Mouse (Mus musculus) adrenal gland, adult 18-20 months (tissue): ENCODE data around the gene Ensa. TPM values are rescaled to one million over a fixed set of nuclear protein-coding genes. Genes with fewer than 3 reads are reported as not detected.
"Not testable (repeated sequence)": the region's sequence is repeated elsewhere in the genome, so short reads cannot be mapped to it uniquely, and the experiment has no call there.

Experiments
- DNase-seq, 2 experiments: peaks; one replicate each; pipeline ENCODE4 v3.0.0; 2021 to 2022; ENCODE audit warnings: low spot score in 2 of 2
- total RNA-seq, 2 experiments: library from RNA; stranded (reverse); gene quantifications; 1 replicate in 1 of 2; 2 replicates in 1 of 2; pipeline ENCODE4 v1.2.3; 2021

Ensa gene
- total RNA-seq, 2 experiments from 2014 or later = 92.9 to 105 TPM

DNA sequence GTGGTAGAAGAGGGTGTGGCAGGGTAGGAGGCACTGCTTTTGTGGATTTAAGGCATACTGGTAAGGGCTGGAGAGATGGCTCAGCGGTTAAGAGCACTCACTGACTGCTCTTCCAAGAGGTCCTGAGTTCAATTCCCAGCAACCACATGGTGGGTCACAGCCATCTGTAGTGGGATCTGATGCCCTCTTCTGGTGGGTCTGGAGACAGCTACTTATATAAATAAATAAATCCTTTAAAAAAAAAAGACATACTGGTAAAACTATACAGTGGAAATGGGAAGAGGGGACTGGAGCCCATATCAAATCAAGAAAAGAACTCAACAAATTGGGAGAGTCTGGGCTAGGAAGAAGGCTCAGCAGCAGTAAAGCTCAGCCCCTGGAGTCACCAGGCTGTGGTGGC lies 14.9 kb downstream of the Ensa start:
- DNase-seq = no peak

DNA sequence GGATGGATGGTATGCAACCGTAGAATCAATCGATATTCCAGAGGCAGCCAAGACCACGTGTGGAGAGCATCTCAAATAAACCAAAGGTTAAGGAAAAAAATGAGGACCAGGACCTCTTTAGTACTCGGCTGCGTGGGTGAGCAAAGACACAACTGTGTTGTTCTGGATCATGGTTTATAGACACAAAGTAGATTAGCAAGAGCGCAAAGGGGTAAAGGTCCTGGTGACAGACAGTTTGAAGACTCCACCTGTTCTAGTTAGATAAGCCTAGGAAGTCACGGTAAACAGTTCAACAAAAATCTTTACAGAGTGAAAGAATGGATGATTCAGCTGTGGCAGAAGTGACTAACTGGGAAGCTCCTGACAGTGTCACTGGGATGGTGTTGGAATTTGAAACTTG lies 18.3 kb downstream of the Ensa start:
- DNase-seq = no peak

DNA sequence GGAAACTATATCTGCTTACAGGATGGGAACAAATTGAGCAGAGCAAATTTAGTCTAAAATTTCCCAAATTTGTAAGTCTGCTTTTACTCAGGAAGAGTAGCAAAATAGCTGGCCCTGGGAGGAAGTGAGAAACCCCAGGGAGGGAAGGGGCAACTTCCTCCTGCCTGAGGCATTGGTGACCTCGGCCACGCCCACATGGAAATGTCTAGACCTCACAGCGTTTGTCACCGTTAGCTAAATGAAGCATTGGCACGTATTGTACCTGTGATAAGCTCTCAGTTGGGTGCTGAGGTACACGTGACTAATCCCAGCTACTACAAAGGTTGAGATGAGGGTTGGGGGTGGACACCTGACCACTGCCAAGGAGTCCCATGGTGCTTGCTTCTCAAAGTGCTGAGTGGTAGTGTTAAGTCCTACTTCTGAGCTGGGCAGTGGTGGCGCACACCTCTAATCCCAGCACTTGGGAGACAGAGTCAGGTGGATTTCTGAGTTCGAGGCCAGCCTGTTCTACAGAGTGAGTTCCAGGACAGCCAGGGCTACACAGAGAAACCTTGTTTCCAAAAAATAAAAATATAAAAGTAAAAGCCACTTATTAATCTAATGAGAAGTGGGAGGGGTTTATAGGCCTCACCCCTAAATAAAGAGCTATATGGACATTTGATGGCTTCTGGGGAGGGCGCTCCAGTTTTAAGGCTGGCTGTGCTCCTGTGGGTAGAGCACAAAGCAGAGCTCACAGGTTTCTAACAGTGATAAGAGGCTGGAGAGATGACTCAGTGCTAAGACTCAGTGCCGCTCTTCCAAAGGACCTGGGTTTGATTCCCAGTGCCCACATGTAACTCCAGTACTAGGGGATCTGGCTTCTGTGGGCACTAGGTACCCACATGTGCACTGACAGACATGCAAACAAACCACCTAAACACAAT lies 20.8 kb downstream of the Ensa start:
- DNase-seq = no peak

DNA sequence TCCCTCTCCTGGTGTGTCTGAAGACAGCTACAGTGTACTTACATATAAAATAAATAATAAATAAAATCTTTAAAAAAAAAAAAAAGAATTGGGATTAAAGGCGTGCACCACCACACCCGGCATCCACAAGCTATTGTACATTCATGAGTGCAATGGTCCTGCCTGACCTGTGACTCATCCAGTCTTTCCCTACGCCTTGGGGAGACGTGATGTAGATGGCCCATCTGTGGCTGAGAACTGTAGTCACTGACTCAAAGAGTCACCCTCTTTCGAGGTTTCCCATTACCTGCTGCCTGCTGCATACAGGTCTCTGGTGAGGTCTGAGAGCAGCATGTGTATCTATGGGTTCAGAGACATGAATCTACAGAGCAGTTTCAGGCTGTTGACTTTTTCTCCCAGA lies 23.2 kb downstream of the Ensa start:
- DNase-seq = no peak

- no peak for DNase-seq
Observed at GRCm38 (mm10) chr3:95650276-95651032, 25.7 kb downstream of the Ensa start.

DNA sequence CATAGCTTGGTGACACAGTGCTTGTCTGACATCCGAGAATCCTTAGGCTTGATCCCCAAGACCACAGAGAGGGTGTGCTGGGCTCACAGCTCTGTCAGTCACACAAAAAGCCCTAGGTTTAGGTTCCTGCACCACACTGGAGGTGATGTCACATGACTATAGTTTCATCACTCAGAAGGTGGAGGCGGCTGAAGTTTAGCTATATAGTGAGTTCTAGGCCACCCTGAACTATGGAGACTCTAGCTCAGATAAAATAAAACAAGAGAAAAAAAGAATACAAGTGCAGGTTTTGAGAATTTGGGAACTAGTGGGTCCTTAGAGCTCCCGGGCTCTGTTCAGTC lies 26.2 kb downstream of the Ensa start:
- no peak for DNase-seq

- DNase-seq = no peak
Observed at GRCm38 (mm10) chr3:95651391-95652203, 26.8 kb downstream of the Ensa start.

- no peak for DNase-seq
Observed at GRCm38 (mm10) chr3:95652204-95652811, 27.5 kb downstream of the Ensa start.

GRCm38 (mm10) chr3:95652871-95653270 lies 28.1 kb downstream of the Ensa start:
- DNase-seq = no peak

DNA sequence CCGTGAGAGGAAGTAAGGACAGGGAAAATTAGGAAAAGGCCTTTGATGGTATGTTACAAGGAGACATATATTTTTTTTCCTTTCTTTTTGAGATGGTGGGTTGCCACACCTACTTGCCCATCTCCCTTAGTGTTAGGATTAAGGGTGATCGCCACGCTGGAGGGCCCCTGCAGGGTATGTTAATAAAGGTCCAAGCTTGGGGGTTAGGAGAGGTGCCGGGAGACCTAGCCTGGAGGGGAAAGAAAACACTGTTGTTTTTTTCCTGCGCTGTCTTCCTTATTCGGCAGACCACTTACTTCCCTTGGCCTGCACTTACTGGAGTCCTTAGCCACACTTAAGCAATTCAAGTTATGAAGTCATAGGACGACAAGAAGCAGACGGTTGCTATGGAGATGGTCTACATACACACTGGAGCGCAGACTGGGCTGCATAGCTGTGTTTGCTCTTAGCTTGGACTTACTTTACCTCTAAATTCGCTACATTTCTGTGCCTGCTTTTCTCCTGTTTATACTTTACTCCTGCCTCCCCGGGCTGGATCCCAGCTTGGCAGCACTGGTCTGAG lies 28.8 kb downstream of the Ensa start:
- no peak for DNase-seq

DNA sequence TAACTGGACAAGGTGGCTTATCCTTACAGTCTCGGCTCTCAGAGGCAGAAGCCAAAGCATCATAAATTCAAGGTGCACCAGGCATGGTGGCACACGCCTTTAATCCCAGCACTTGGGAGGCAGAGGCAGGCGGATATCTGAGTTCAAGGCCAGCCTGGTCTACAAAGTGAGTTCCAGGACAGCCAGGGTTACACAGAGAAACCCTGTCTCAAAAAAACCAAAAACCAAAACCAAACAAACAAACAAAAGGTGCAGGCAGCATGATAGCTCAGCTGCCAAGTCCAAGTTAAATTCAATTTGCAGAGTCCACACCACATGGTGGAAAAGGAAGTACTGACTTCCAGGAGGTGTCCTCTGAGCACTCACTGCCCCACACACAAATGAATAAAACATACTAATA lies 29.6 kb downstream of the Ensa start:
- not testable (repeated sequence) for DNase-seq

DNA sequence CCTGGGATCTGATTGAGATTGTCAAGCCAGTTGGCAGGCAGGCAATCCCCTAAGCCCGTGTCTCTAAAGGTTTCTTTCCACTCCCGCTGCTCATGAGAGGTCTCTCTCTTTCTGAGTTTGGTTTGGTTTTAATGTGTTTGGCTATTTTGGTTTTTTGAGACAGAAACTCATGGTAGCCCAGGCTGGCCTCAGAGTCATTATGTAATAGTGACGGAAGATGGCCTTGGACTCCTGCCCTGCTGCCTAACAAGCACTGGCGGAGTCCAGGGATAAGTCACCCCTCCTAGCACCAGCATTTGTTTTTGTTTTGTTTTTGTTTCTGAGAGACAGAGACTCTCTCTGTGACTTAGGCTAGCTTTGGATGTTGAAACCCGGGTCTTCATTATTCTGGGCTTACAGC lies 30.6 kb downstream of the Ensa start:
- no peak for DNase-seq

DNA sequence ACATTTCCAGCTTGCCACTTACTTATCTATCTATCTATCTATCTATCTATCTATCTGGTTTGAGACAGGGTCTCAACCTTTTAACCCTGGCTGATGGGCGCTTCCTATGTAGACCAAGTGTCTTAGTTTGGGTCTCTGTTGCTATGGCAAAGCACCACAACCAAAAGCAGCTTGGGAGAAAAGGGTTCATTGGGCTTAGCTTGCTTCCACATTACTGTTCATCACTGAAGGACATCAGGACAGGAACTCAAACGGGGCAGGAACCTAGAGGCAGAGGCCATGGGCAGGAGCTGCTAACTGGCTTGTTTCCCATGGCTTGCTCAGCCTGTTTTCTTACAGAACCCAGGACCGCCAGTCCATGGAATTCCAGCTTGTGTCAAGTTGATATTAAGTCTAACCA lies 32.3 kb downstream of the Ensa start:
- no peak for DNase-seq

GRCm38 (mm10) chr3:95657711-95658110 lies 32.9 kb downstream of the Ensa start:
- no peak for DNase-seq

- DNase-seq = peak; percentile 98
Observed at GRCm38 (mm10) chr3:95658236-95658867, 33.6 kb downstream of the Ensa start, which contains the start of gene Mcl1. Gene Mcl1, plus strand, starts transcription at chr3:95658788.

DNA sequence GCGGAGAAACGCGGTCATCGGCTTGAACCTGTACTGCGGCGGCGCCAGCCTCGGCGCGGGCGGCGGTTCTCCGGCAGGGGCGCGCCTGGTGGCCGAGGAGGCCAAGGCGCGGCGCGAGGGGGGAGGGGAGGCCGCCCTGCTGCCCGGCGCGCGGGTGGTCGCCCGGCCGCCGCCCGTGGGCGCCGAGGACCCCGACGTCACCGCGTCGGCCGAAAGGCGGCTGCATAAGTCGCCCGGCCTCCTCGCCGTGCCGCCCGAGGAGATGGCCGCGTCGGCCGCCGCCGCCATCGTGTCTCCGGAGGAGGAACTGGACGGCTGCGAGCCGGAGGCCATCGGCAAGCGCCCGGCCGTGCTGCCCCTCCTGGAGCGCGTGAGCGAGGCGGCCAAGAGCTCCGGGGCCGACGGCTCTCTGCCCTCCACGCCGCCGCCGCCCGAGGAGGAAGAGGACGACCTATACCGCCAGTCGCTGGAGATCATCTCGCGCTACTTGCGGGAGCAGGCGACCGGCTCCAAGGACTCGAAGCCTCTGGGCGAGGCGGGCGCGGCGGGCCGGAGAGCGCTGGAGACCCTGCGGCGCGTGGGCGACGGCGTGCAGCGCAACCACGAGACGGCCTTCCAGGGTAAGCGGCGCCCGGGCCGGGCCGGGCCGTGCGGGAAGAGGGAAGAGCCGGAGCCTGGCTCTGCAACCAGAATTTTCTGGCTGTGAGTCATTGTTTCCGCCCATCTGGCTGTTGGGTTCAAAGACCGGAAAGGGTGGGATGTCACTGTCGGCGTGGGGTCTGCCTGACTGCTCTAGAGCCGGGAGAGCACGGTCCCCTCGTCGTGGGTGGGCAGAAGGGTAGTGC lies 34.3 kb downstream of the Ensa start:
- peak; percentile 74 to 77 for DNase-seq

DNA sequence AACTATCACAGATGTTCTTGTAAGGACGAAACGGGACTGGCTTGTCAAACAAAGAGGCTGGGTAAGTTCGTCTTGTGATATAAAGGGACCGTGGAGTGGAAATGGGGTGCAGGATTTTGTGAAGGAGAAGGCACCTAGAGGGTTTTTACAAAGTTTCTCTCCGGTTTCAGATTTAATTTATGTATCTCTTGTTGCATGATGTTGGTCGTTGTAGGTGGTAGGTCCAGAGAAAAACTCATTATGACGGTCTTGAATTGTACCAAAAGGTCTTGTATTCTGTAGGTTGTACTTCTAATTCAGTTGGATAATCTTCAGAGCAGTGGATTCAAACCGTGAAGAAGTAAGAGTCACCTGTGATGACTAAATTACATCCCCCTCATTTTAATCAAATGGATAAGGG lies 35.2 kb downstream of the Ensa start:
- no peak for DNase-seq

GRCm38 (mm10) chr3:95660788-95661478 lies 36.1 kb downstream of the Ensa start:
- no peak for DNase-seq
